Mouse (Mus musculus) hindbrain, embryonic 13.5 days (tissue): Measurements from ENCODE around the gene Zdhhc22. TPM values are rescaled to one million over a fixed set of nuclear protein-coding genes. Genes with fewer than 3 reads are reported as not detected.
A peak's percentile ranks its signal among the peaks of the same experiment; 100 is the strongest.

ENCODE experiments used
- ATAC-seq: fragments of 200-750 bp; cut with Nextera tagmentation; 2 replicates; pipeline ENCODE4 v1.8.0; 2017; ENCODE audit warnings: moderate TSS enrichment; ENCODE audit not compliant: low FRiP score
- H3K27ac ChIP-seq: fragments of 300-500 bp; sonication (generic); 2 replicates; pipeline ENCODE4 v1.5.1; 2015; ENCODE audit warnings: inconsistent platforms, mild to moderate bottlenecking, moderate library complexity
- H3K27me3 ChIP-seq: fragments of 300-500 bp; sonication (generic); 2 replicates; pipeline ENCODE4 v1.6.1; 2015; ENCODE audit warnings: mild to moderate bottlenecking, inconsistent platforms
- H3K36me3 ChIP-seq: fragments of 300-500 bp; sonication (generic); 2 replicates; pipeline ENCODE4 v1.6.1; 2015; ENCODE audit warnings: mild to moderate bottlenecking, inconsistent platforms
- H3K4me1 ChIP-seq: fragments of 300-500 bp; sonication (generic); replicated peaks from 2 replicates; pipeline ENCODE4 v1.6.1; 2015; ENCODE audit warnings: inconsistent platforms
- H3K4me2 ChIP-seq: fragments of 300-500 bp; sonication (generic); 2 replicates; pipeline ENCODE4 v1.6.1; 2015; ENCODE audit warnings: inconsistent platforms, mild to moderate bottlenecking, moderate library complexity
- H3K4me3 ChIP-seq: fragments of 300-500 bp; sonication (generic); 2 replicates; pipeline ENCODE4 v1.5.1; 2015; ENCODE audit warnings: mild to moderate bottlenecking, inconsistent platforms
- H3K9ac ChIP-seq: fragments of 300-500 bp; sonication (generic); 2 replicates; pipeline ENCODE4 v1.6.1; 2015; ENCODE audit warnings: mild to moderate bottlenecking, inconsistent platforms
- H3K9me3 ChIP-seq: fragments of 300-500 bp; sonication (generic); 2 replicates; pipeline ENCODE4 v1.6.1; 2016; ENCODE audit warnings: inconsistent platforms
- WGBS: fragments of 180-500 bp; shearing (Covaris S2); methylation state at CpG from one replicate; pipeline ENCODE4 v1.1.7; 2015; 5-methylcytosine and 5-hydroxymethylcytosine counted together
- polyA plus RNA-seq: library from polyadenylated mRNA; unstranded; fragments of >200 nt; fragmentation: Nextera tagmentation; extraction: Ambion mirVana; gene quantifications from 2 replicates; pipeline ENCODE4 v1.2.1, GENCODE M21; 2015

Gene Zdhhc22
- polyA plus RNA-seq, 1 experiment from 2014 or later: 12.1 TPM

DNA sequence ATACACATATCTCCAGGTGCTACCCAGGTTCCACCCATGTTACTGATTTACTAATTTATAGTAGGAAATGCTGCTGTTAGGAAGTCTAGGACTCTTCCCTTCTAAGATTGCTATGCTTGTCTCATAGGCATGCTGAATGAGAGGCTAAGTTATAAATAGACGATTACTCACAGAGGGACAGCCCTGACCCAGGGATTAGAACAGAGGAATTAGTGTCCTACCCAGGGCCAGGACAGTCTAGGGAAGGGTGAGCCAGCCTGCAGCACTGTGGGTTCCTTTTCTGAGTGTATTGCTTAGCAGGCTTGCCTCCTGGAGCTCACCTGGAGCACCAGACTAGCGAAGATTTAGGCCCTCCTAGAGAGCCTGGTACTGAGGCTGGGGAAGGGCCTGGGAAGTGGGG lies 34.3 kb downstream of the Zdhhc22 start:
- Histone ChIP-seq H3K27ac (no peak overlapping the region), H3K9ac (no peak overlapping the region), H3K27me3 (no peaks in the 10 kb centered on the region), H3K9me3 (no peaks in the 10 kb centered on the region), H3K4me2 (no peak overlapping the region), H3K36me3 (peaks cover 69% of the 10 kb centered on the region), H3K4me1 (peaks cover 4% of the 10 kb centered on the region; the same call in 1 of the 2 replicates), H3K4me3 (no peak overlapping the region)
- ATAC-seq: no peak
- WGBS: 92% methylated on average over 2 of the region's 2 CpGs

DNA sequence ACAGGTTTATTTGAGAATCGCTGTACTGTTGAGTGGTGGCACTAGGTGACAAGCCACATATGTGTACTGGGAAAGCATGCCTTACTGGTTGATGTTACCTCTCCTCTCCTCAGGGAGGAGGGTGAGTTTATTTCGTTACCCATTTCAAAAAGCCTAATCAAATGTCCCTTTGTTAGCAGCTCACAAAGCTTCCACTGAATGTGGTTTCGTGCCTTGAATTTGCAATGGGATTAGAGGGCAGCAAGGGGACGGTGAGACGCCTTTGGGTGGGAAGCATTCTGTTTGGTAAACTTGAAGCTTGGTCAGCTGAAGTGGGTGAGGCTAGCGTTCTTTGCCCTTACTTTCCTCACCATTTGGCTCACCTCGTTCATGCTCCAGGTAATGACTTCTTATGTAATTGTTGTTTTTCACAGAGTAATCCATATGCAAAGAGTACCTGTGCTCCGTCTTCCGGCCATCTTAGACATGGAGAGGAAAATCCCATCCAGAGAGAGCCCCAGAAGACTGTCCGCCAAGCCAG lies 37.8 kb downstream of the Zdhhc22 start:
- ATAC-seq: no peak
- 77% methylated on average over 10 of the region's 10 CpGs for WGBS
- Histone ChIP-seq H3K4me1 (peaks cover 31% of the 10 kb centered on the region), H3K9ac (no peak overlapping the region), H3K9me3 (no peaks in the 10 kb centered on the region), H3K27me3 (no peaks in the 10 kb centered on the region), H3K27ac (peak overlapping the region; percentile 18; the same call in 1 of the 2 replicates), H3K36me3 (peaks cover 39% of the 10 kb centered on the region), H3K4me2 (no peak overlapping the region), H3K4me3 (no peak overlapping the region)

DNA sequence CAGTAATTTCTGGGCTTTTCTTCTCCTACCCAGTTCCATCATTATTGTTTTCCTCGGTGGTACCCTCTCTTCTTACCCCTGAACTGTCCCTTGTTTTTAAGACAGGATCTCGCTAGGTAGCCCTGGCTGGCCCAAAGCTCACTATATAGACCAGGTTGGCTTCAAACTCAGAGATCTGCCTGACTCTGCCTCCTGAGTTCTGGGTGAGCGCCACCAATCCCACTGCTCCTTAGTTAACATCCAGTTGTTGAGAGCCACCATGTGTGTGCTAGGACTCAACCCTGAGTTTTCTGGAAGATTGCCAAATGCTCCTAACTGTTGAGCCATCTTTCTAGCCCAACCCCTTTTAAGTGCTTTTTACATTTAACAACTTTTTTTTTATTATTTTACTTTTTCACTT lies 39.3 kb downstream of the Zdhhc22 start:
- WGBS: 98% methylated on average over 3 of the region's 3 CpGs

DNA sequence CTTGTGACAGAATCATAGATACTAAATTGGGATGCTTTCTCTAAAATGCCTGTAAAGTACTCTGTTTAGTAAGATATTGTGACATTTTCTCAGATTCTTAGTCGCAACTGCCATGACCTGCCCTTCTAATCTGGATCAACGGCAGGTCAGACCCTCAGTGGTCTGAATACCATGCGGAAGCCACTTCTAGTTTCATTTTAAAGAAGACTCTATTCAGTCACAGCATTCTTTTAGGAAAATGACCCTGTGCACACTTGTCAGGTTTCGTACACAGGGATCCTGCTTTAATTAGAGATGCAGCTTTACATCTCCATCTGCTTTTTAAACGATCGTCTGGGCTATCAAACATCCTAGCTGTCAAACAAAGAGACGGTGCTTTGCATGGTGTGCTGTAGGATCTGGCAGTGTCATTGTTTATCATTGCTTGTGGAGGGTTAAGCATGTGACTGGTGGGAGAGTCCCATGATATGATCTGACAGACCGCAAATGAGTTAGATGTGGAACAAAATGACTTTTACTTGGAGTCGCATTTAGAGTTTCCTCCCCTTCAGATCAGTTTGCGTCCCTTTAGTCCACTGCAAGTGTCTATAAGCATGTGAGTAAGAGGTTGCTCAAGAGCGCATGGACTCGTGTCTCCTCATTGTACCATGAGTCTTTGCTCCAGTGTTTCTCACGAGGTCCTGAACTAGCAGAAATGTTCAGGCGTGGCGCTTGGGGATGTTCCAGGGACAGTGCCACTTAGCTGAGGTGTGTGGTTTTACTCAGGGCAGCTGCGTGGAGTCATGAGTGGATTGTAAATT lies 39.9 kb downstream of the Zdhhc22 start:
- ATAC-seq: no peak
- WGBS: 69% methylated on average over 16 of the region's 16 CpGs
- Histone ChIP-seq H3K9ac (0 out of 2 replicates have a peak overlapping the region, but pooled peaks have one; percentile 21), H3K9me3 (no peaks in the 10 kb centered on the region), H3K4me1 (peaks cover 39% of the 10 kb centered on the region), H3K36me3 (peaks cover 22% of the 10 kb centered on the region), H3K4me2 (peak overlapping the region; percentile 4; the same call in 1 of the 2 replicates), H3K27me3 (no peaks in the 10 kb centered on the region), H3K27ac (no peak overlapping the region), H3K4me3 (no peak overlapping the region)

More for the DNA sequence above, 39.3 kb downstream of the Zdhhc22 start:
- no peak overlapping the region for H3K4me2 ChIP-seq
- H3K9ac ChIP-seq: no peak overlapping the region
- no peak for ATAC-seq
- no peaks in the 10 kb centered on the region for H3K27me3 ChIP-seq
- H3K9me3 ChIP-seq: no peaks in the 10 kb centered on the region
- no peak overlapping the region for H3K27ac ChIP-seq
- H3K4me1 ChIP-seq: peaks cover 36% of the 10 kb centered on the region
- peaks cover 28% of the 10 kb centered on the region for H3K36me3 ChIP-seq
- H3K4me3 ChIP-seq: no peak overlapping the region

DNA sequence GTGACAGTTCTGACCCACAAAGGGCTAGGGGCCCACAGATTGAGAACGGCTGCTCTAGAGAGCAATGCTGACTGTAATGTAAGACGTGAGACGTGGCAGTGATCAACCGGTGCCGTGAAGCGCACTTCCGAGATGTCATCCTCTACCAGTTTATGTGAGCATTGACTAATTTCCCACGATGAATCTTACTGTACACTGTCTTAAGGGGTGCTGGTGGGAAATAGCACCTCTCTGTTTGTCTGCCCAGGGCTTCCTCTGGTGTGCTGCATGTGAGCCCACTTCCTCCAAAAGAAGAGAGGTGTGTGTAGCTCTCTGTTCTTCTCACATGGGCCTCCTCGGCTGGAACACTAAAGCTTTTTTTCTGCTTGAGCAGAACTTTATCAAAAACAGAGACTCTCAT lies 40.7 kb downstream of the Zdhhc22 start:
- Histone ChIP-seq H3K36me3 (peaks cover 15% of the 10 kb centered on the region), H3K9me3 (no peaks in the 10 kb centered on the region), H3K27ac (no peak overlapping the region), H3K4me1 (peaks cover 43% of the 10 kb centered on the region), H3K4me3 (no peak overlapping the region), H3K27me3 (no peaks in the 10 kb centered on the region), H3K4me2 (peak overlapping the region; percentile 23), H3K9ac (0 out of 2 replicates have a peak overlapping the region, but pooled peaks have one; percentile 39)
- WGBS: 89% methylated on average over 9 of the region's 9 CpGs
- no peak for ATAC-seq

DNA sequence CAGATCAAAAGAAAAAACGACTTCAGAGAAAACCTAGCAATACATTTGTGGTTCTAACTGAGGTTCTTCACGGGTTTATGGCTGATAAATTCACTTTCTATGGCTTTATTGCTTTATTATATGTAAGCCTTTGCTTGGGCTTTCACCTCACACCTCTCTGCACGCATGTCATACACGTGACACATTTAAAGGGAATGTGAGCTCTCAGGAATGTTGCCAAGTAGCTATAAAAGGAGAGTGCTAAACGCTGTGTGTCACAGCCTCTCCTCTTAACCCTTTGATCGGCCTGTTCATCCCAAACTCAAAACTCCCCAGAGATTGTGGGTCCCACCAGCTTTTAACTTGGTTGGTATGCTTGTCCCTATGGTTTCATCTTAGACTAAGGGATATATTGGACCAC lies 41.6 kb downstream of the Zdhhc22 start:
- Histone ChIP-seq H3K9ac (peak overlapping the region; percentile 84; the same call in 1 of the 2 replicates), H3K27ac (no peak overlapping the region), H3K36me3 (peaks cover 10% of the 10 kb centered on the region), H3K4me3 (peak overlapping the region; percentile 57), H3K9me3 (no peaks in the 10 kb centered on the region), H3K4me2 (peak overlapping the region; percentile 93), H3K27me3 (no peaks in the 10 kb centered on the region), H3K4me1 (peaks cover 43% of the 10 kb centered on the region)
- no peak for ATAC-seq
- WGBS: 66% methylated on average over 6 of the region's 6 CpGs

DNA sequence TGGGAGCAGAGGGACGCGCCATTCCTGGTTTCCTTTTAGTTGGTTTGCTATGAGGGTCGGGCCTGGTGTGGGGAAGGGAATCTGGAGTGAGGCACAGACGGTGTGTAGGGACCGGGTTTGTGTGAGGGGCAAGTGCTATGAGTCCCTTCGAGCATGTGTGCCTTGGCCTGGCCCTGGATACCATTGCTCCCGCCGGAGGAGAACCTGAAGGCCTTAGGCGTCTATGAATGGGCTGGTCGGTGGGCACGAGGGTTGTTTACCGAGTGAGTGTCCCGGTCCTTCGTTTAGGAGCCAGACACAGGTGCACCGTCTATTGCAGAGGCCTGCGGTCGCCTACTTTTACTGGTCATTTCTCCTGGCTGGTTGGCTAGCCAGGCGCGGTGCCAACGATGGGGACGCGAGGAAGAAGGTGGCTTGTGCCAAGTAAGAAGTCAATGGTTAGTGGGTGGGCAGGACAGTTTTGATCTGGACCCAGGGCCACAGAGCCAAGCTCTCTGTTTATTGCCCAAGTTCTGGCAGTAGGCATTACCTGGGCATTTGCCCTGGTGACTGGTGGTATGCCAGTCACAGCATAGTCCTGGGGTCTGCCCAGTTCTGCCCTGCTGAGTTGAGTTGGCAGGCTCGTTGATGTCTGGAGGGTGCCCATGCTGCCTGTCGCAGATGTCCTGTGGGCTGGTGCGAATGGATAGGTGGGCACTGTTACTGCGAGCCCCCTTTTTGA lies 42.4 kb downstream of the Zdhhc22 start:
- peak; percentile 65 for ATAC-seq
- WGBS: 15% methylated on average over 26 of the region's 26 CpGs
- Histone ChIP-seq H3K4me2 (peak overlapping the region; percentile 93), H3K9me3 (no peaks in the 10 kb centered on the region), H3K27ac (peak overlapping the region; percentile 100), H3K36me3 (peaks cover 4% of the 10 kb centered on the region), H3K4me1 (peaks cover 48% of the 10 kb centered on the region), H3K9ac (peak overlapping the region; percentile 84), H3K4me3 (peak overlapping the region; percentile 57), H3K27me3 (no peaks in the 10 kb centered on the region)

DNA sequence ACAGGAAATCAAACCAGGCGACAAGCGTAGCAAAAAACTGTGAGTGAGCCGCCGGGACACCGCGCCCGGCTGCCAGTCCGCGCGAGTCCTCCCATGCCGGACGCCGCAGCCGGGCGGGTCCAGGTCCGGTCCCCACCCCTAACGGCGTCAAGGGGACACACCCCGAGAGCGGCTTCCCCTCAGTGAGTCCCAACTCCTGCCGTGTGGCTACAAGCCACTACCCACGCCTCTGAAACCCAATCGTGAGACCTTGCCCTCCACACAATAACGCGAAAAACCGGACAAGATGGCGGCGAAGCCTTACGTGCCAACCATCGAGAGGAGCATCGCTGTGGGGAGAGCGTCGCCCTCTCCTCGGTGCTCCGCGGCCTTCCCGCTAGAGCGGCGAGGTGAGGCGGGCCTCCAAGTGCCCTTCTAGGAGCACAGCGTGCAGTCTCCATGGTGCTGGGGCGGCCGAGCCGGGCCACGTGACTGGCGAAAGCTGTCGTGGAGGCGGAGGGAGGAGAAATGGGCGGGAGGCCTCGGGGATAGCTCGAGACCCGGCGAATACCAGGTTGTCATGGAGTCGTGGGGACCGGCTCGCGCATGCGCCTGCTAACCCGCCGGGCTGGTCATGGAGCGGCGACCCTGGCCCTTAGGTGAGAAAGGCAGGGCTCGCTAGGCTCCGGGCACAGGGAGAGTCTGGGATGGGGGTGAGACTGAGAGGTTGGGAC lies 43.2 kb downstream of the Zdhhc22 start, which contains the start of gene Cipc:
TSS of gene Cipc (plus strand) at position 182 of the 713 bp plus-strand sequence.
- no peaks in the 10 kb centered on the region for H3K27me3 ChIP-seq
- ATAC-seq: peak; percentile 98
- H3K27ac ChIP-seq: peak within 1 kb of the TSS; percentile 100
- no peaks in the 10 kb centered on the region for H3K9me3 ChIP-seq
- H3K4me1 ChIP-seq: peaks cover 56% of the 10 kb centered on the region
- peak within 1 kb of the TSS; percentile 95 for H3K9ac ChIP-seq
- WGBS: under 1% methylated on average over 64 of the region's 64 CpGs
- peak within 1 kb of the TSS; percentile 57 for H3K4me3 ChIP-seq
- H3K36me3 ChIP-seq: no peaks in the 10 kb centered on the region
- peak within 1 kb of the TSS; percentile 93 for H3K4me2 ChIP-seq

DNA sequence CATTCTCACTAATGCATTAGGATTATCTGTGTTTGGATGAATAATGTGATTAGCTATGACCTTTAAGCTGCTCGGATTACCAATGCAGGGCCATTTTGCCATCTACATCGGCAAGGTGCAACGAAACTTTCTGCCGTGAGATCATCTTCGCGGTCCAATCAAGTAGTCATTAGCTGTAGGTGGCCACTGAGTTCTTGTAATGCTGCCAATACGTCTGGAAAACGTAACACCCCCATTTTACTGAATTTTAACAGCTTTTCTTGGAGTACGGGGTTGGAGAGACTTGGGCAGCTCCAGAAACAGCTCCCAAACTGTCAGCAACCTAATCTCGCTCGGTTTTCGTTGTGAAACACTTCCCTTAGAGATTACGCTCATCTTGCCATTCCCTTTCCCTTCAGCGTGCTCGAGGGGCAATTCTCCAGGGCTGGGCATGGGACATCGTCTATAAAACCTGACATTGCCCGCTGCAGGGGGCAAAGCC lies 43.9 kb downstream of the Zdhhc22 start:
- H3K9me3 ChIP-seq: no peaks in the 10 kb centered on the region
- H3K27ac ChIP-seq: peak overlapping the region; percentile 100
- H3K4me1 ChIP-seq: peaks cover 58% of the 10 kb centered on the region
- under 1% methylated on average over 17 of the region's 17 CpGs for WGBS
- H3K9ac ChIP-seq: peak overlapping the region; percentile 95
- H3K27me3 ChIP-seq: no peaks in the 10 kb centered on the region
- ATAC-seq: 0 out of 2 replicates have a peak, but pooled peaks have one; percentile 0
- H3K36me3 ChIP-seq: no peaks in the 10 kb centered on the region
- peak overlapping the region; percentile 57 for H3K4me3 ChIP-seq
- peak overlapping the region; percentile 78 for H3K4me2 ChIP-seq

DNA sequence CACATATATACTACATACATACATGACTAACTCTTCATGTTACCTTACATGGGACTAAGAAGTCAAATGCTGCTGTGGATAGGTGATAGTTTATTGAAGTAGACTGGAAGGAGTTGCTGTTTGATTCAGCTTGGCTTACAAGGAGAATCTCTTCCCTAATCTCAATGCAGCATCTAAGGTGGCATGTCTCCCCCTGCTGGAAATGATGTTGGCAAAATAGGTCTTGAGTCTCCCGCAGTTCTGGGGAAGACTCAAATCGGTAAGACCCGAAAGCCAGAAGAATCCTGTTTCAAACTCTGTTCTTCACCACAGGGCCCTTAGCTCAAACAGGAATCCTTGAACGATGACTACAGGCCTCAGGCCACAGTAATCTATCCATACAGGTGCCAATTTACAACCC lies 45.1 kb downstream of the Zdhhc22 start:
- H3K27ac ChIP-seq: peak overlapping the region; percentile 70
- H3K36me3 ChIP-seq: no peaks in the 10 kb centered on the region
- H3K4me3 ChIP-seq: no peak overlapping the region
- no peak overlapping the region for H3K9ac ChIP-seq
- 2% methylated on average over 4 of the region's 4 CpGs for WGBS
- H3K9me3 ChIP-seq: no peaks in the 10 kb centered on the region
- H3K4me2 ChIP-seq: no peak overlapping the region
- H3K4me1 ChIP-seq: peaks cover 65% of the 10 kb centered on the region
- no peaks in the 10 kb centered on the region for H3K27me3 ChIP-seq
- no peak for ATAC-seq

DNA sequence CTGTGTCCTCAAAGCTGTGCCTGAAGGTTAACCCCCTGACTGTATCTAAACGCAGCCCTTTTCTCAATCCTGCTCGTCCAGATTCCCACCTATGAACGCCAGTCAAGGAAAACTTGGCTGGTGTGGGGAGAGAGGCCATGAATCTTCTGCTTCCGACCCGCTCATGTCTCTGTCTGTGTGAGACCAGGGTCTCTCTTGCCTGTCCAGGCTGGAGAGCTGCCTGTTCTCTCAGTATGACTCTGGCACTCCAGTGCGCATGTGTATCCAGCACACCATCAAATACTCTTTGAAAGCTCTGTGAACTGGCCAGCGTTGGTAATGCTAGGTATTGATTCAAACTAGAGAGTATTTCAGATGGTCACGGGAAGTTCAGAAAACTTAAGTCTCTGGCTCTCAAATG lies 46.8 kb downstream of the Zdhhc22 start:
- WGBS: 94% methylated on average over 8 of the region's 8 CpGs
- H3K27ac ChIP-seq: peak overlapping the region; percentile 97
- no peak overlapping the region for H3K4me3 ChIP-seq
- no peaks in the 10 kb centered on the region for H3K9me3 ChIP-seq
- ATAC-seq: no peak
- H3K9ac ChIP-seq: no peak overlapping the region
- no peaks in the 10 kb centered on the region for H3K36me3 ChIP-seq
- H3K4me2 ChIP-seq: no peak overlapping the region
- H3K27me3 ChIP-seq: no peaks in the 10 kb centered on the region
- peaks cover 50% of the 10 kb centered on the region for H3K4me1 ChIP-seq
